Mouse (Mus musculus) lung, embryonic 15.5 days (tissue): Measurements from ENCODE around the gene Pgrmc2. TPM values are rescaled to one million over a fixed set of nuclear protein-coding genes. Genes with fewer than 3 reads are reported as not detected.
A peak's percentile ranks its signal among the peaks of the same experiment; 100 is the strongest.

Experiments
- ATAC-seq: fragments of 200-750 bp; cut with Nextera tagmentation; 2 replicates; pipeline ENCODE4 v1.8.0; 2017; ENCODE audit warnings: moderate number of reproducible peaks, borderline replicate concordance; ENCODE audit not compliant: low FRiP score, low TSS enrichment; ENCODE audit errors: extremely low read depth
- H3K27ac ChIP-seq: fragments of 300-500 bp; sonication (generic); 2 replicates; pipeline ENCODE4 v1.5.1; 2015; ENCODE audit warnings: moderate library complexity, mild to moderate bottlenecking, inconsistent platforms
- H3K27me3 ChIP-seq: fragments of 300-500 bp; sonication (generic); 2 replicates; pipeline ENCODE4 v1.6.1; 2015; ENCODE audit warnings: inconsistent platforms
- H3K36me3 ChIP-seq: fragments of 300-500 bp; sonication (generic); 2 replicates; pipeline ENCODE4 v1.6.1; 2015; ENCODE audit warnings: inconsistent platforms
- H3K4me1 ChIP-seq: fragments of 300-500 bp; sonication (generic); 2 replicates; pipeline ENCODE4 v1.6.1; 2015; ENCODE audit warnings: inconsistent platforms
- H3K4me2 ChIP-seq: fragments of 300-500 bp; sonication (generic); 2 replicates; pipeline ENCODE4 v1.6.1; 2015; ENCODE audit warnings: inconsistent platforms, mild to moderate bottlenecking, moderate library complexity
- H3K4me3 ChIP-seq: fragments of 300-500 bp; sonication (generic); 2 replicates; pipeline ENCODE4 v1.5.1; 2015; ENCODE audit warnings: mild to moderate bottlenecking, inconsistent platforms
- H3K9ac ChIP-seq: fragments of 300-500 bp; sonication (generic); 2 replicates; pipeline ENCODE4 v1.6.1; 2015; ENCODE audit warnings: inconsistent platforms
- H3K9me3 ChIP-seq: fragments of 300-500 bp; sonication (generic); 2 replicates; pipeline ENCODE4 v1.6.1; 2016; ENCODE audit warnings: inconsistent platforms
- WGBS: fragments of 180-500 bp; shearing (Covaris S2); methylation state at CpG from one replicate; pipeline ENCODE4 v1.1.7; 2015; 5-methylcytosine and 5-hydroxymethylcytosine counted together
- polyA plus RNA-seq: library from polyadenylated mRNA; unstranded; fragments of >200 nt; fragmentation: Nextera tagmentation; extraction: Ambion mirVana; gene quantifications from 2 replicates; pipeline ENCODE4 v1.2.1, GENCODE M21; 2015

Pgrmc2 gene
- polyA plus RNA-seq, 1 experiment from 2014 or later: 31.1 TPM

GRCm38 (mm10) chr3:41065320-41065719 is 17.5 kb downstream of the Pgrmc2 start:
- Histone ChIP-seq H3K9ac (no peak overlapping the region), H3K27me3 (no peaks in the 10 kb centered on the region), H3K4me1 (no peaks in the 10 kb centered on the region), H3K9me3 (no peaks in the 10 kb centered on the region), H3K27ac (no peak overlapping the region), H3K4me3 (no peak overlapping the region), H3K4me2 (no peak overlapping the region), H3K36me3 (peaks cover 15% of the 10 kb centered on the region)
- 52% methylated on average over 2 of the region's 2 CpGs for WGBS
- ATAC-seq: no peak

- Histone ChIP-seq H3K36me3 (peaks cover 10% of the 10 kb centered on the region; the same call in 1 of the 2 replicates), H3K4me3 (no peak overlapping the region), H3K4me1 (no peaks in the 10 kb centered on the region), H3K9me3 (no peaks in the 10 kb centered on the region), H3K4me2 (no peak overlapping the region), H3K27me3 (no peaks in the 10 kb centered on the region), H3K27ac (no peak overlapping the region), H3K9ac (no peak overlapping the region)
- WGBS: 91% methylated on average over 2 of the region's 2 CpGs
- no peak for ATAC-seq
Measured at GRCm38 (mm10) chr3:41062758-41063157, 20.1 kb downstream of the Pgrmc2 start.

GRCm38 (mm10) chr3:41061831-41062565 is 20.8 kb downstream of the Pgrmc2 start:
- peaks cover 3% of the 10 kb centered on the region; the same call in 1 of the 2 replicates for H3K36me3 ChIP-seq
- H3K27me3 ChIP-seq: no peaks in the 10 kb centered on the region
- no peak for ATAC-seq
- no peak overlapping the region for H3K27ac ChIP-seq
- H3K4me2 ChIP-seq: no peak overlapping the region
- no peaks in the 10 kb centered on the region for H3K9me3 ChIP-seq
- H3K4me1 ChIP-seq: no peaks in the 10 kb centered on the region
- no peak overlapping the region for H3K4me3 ChIP-seq
- H3K9ac ChIP-seq: no peak overlapping the region
- 82% methylated on average over 3 of the region's 3 CpGs for WGBS

GRCm38 (mm10) chr3:41059249-41059648 is 23.6 kb downstream of the Pgrmc2 start:
- no peak overlapping the region for H3K27ac ChIP-seq
- no peak overlapping the region for H3K4me2 ChIP-seq
- ATAC-seq: no peak
- no peak overlapping the region for H3K4me3 ChIP-seq
- no peaks in the 10 kb centered on the region for H3K4me1 ChIP-seq
- no peaks in the 10 kb centered on the region for H3K27me3 ChIP-seq
- H3K9me3 ChIP-seq: no peaks in the 10 kb centered on the region
- WGBS: 83% methylated on average over 3 of the region's 3 CpGs
- H3K36me3 ChIP-seq: no peaks in the 10 kb centered on the region
- H3K9ac ChIP-seq: no peak overlapping the region

GRCm38 (mm10) chr3:41058395-41058794 is 24.5 kb downstream of the Pgrmc2 start:
- WGBS: 56% methylated on average over 2 of the region's 2 CpGs
- H3K27me3 ChIP-seq: no peaks in the 10 kb centered on the region
- no peaks in the 10 kb centered on the region for H3K9me3 ChIP-seq
- H3K4me2 ChIP-seq: no peak overlapping the region
- peak; percentile 64; the same call in 1 of the 2 replicates for ATAC-seq
- H3K4me3 ChIP-seq: no peak overlapping the region
- H3K9ac ChIP-seq: no peak overlapping the region
- no peak overlapping the region for H3K27ac ChIP-seq
- no peaks in the 10 kb centered on the region for H3K36me3 ChIP-seq
- H3K4me1 ChIP-seq: no peaks in the 10 kb centered on the region

GRCm38 (mm10) chr3:41053334-41053733 is 29.5 kb downstream of the Pgrmc2 start:
- Histone ChIP-seq H3K9ac (no peak overlapping the region), H3K27me3 (no peaks in the 10 kb centered on the region), H3K4me1 (no peaks in the 10 kb centered on the region), H3K9me3 (no peaks in the 10 kb centered on the region), H3K4me3 (no peak overlapping the region), H3K27ac (no peak overlapping the region), H3K36me3 (no peaks in the 10 kb centered on the region), H3K4me2 (no peak overlapping the region)
- 76% methylated on average over 3 of the region's 3 CpGs for WGBS
- ATAC-seq: no peak

- WGBS: 80% methylated on average over 6 of the region's 6 CpGs
- no peak for ATAC-seq
- Histone ChIP-seq H3K36me3 (no peaks in the 10 kb centered on the region), H3K4me2 (no peak overlapping the region), H3K27ac (no peak overlapping the region), H3K4me3 (no peak overlapping the region), H3K9ac (no peak overlapping the region), H3K27me3 (no peaks in the 10 kb centered on the region), H3K9me3 (no peaks in the 10 kb centered on the region), H3K4me1 (no peaks in the 10 kb centered on the region)
Measured at GRCm38 (mm10) chr3:41047838-41048237, 35.0 kb downstream of the Pgrmc2 start.

- H3K9ac ChIP-seq: no peak overlapping the region
- H3K4me1 ChIP-seq: no peaks in the 10 kb centered on the region
- H3K4me2 ChIP-seq: no peak overlapping the region
- ATAC-seq: no peak
- WGBS: 53% methylated on average over 11 of the region's 11 CpGs
- no peaks in the 10 kb centered on the region for H3K9me3 ChIP-seq
- H3K27me3 ChIP-seq: no peaks in the 10 kb centered on the region
- H3K36me3 ChIP-seq: no peaks in the 10 kb centered on the region
- no peak overlapping the region for H3K4me3 ChIP-seq
- no peak overlapping the region for H3K27ac ChIP-seq
Measured at GRCm38 (mm10) chr3:41043756-41044354, 39.0 kb downstream of the Pgrmc2 start.

- no peak overlapping the region for H3K27ac ChIP-seq
- H3K4me1 ChIP-seq: no peaks in the 10 kb centered on the region
- no peaks in the 10 kb centered on the region for H3K9me3 ChIP-seq
- H3K4me2 ChIP-seq: no peak overlapping the region
- H3K27me3 ChIP-seq: no peaks in the 10 kb centered on the region
- ATAC-seq: no peak
- no peak overlapping the region for H3K4me3 ChIP-seq
- H3K36me3 ChIP-seq: no peaks in the 10 kb centered on the region
- H3K9ac ChIP-seq: no peak overlapping the region
- 76% methylated on average over 4 of the region's 4 CpGs for WGBS
Measured at GRCm38 (mm10) chr3:41042195-41042938, 40.5 kb downstream of the Pgrmc2 start.

- no peaks in the 10 kb centered on the region for H3K27me3 ChIP-seq
- no peaks in the 10 kb centered on the region for H3K4me1 ChIP-seq
- no peak overlapping the region for H3K4me3 ChIP-seq
- no peak overlapping the region for H3K27ac ChIP-seq
- ATAC-seq: no peak
- H3K9ac ChIP-seq: no peak overlapping the region
- no peak overlapping the region for H3K4me2 ChIP-seq
- no peaks in the 10 kb centered on the region for H3K36me3 ChIP-seq
- no peaks in the 10 kb centered on the region for H3K9me3 ChIP-seq
- 46% methylated on average over 5 of the region's 5 CpGs for WGBS
Measured at GRCm38 (mm10) chr3:41041241-41041640, 41.6 kb downstream of the Pgrmc2 start.

GRCm38 (mm10) chr3:41038297-41038916 is 44.4 kb downstream of the Pgrmc2 start:
- Histone ChIP-seq H3K36me3 (no peaks in the 10 kb centered on the region), H3K4me3 (no peak overlapping the region), H3K27ac (no peak overlapping the region), H3K4me2 (no peak overlapping the region), H3K4me1 (no peaks in the 10 kb centered on the region), H3K9me3 (no peaks in the 10 kb centered on the region), H3K27me3 (no peaks in the 10 kb centered on the region), H3K9ac (no peak overlapping the region)
- 80% methylated on average over 5 of the region's 5 CpGs for WGBS
- ATAC-seq: no peak
